Mouse (Mus musculus): ENCODE results near the gene Gata2.
"Not testable (repeated sequence)": the region's sequence is repeated elsewhere in the genome, so short reads cannot be mapped to it uniquely, and the experiment has no call there.

Gene Gata2

GRCm38 (mm10) chr6:88193433-88194052, at the start of gene Gata2:
TSS of gene Gata2 (plus strand) at chr6:88193891.
- no peak for DNase-seq

- DNase-seq: no peak
Measured at GRCm38 (mm10) chr6:88145793-88146192, 47.9 kb upstream of the Gata2 start.

GRCm38 (mm10) chr6:88146576-88146975, 47.1 kb upstream of the Gata2 start:
- DNase-seq: no peak

GRCm38 (mm10) chr6:88147411-88148003, 46.2 kb upstream of the Gata2 start:
- peak; percentile 61 for DNase-seq

- no peak for DNase-seq
Measured at GRCm38 (mm10) chr6:88151335-88151734, 42.4 kb upstream of the Gata2 start.

- DNase-seq: no peak
Measured at GRCm38 (mm10) chr6:88152127-88152705, 41.5 kb upstream of the Gata2 start.

GRCm38 (mm10) chr6:88152979-88153378, 40.7 kb upstream of the Gata2 start:
- no peak for DNase-seq

- not testable (repeated sequence) for DNase-seq
Measured at GRCm38 (mm10) chr6:88155614-88156013, 38.1 kb upstream of the Gata2 start.

- DNase-seq: no peak
Measured at GRCm38 (mm10) chr6:88158790-88159189, 34.9 kb upstream of the Gata2 start.

- no peak for DNase-seq
Measured at GRCm38 (mm10) chr6:88166054-88166453, 27.6 kb upstream of the Gata2 start.

GRCm38 (mm10) chr6:88174191-88174590, 19.5 kb upstream of the Gata2 start:
- no peak for DNase-seq

GRCm38 (mm10) chr6:88174676-88175075, 19.0 kb upstream of the Gata2 start:
- DNase-seq: no peak

- no peak for DNase-seq
Measured at GRCm38 (mm10) chr6:88184671-88185070, 9.0 kb upstream of the Gata2 start.

- DNase-seq: peak; percentile 37
Measured at GRCm38 (mm10) chr6:88188148-88188547, 5.5 kb upstream of the Gata2 start.

- DNase-seq: peak; percentile 71
Measured at GRCm38 (mm10) chr6:88189312-88190042, 4.2 kb upstream of the Gata2 start.

- no peak for DNase-seq
Measured at GRCm38 (mm10) chr6:88190043-88190309, 3.7 kb upstream of the Gata2 start.

- DNase-seq: no peak
Measured at GRCm38 (mm10) chr6:88190310-88191023, 3.2 kb upstream of the Gata2 start.

- DNase-seq: no peak
Measured at GRCm38 (mm10) chr6:88191024-88191365, 2.7 kb upstream of the Gata2 start.

GRCm38 (mm10) chr6:88191411-88192070, 2.1 kb upstream of the Gata2 start:
- no peak for DNase-seq

- DNase-seq: no peak
Measured at GRCm38 (mm10) chr6:88192756-88193155, 935 bp upstream of the Gata2 start.

GRCm38 (mm10) chr6:88194053-88194977, 624 bp downstream of the Gata2 start:
- DNase-seq: no peak

- DNase-seq: no peak
Measured at GRCm38 (mm10) chr6:88194978-88195325, 1.3 kb downstream of the Gata2 start.

Measured in layer of hippocampus, adult 9-11 months (tissue).